Mouse (Mus musculus): ENCODE results near the gene Rhog.

Rhog gene

GRCm38 (mm10) chr7:102250631-102251214, 5.1 kb downstream of the Rhog start:
- DNase-seq (ENCODE audit: low spot score in 2 of 2): peak; percentile 83 to 85

- DNase-seq (ENCODE audit: low spot score in 2 of 2): peak; percentile 47 to 57
Measured at GRCm38 (mm10) chr7:102249896-102250630, 5.8 kb downstream of the Rhog start.

GRCm38 (mm10) chr7:102249531-102249895, 6.3 kb downstream of the Rhog start:
- no peak for DNase-seq (ENCODE audit: low spot score in 2 of 2)

GRCm38 (mm10) chr7:102248691-102249404, 7.0 kb downstream of the Rhog start:
- DNase-seq (ENCODE audit: low spot score in 2 of 2): no peak

GRCm38 (mm10) chr7:102246956-102247797, 8.7 kb downstream of the Rhog start:
- DNase-seq (ENCODE audit: low spot score in 2 of 2): no peak

GRCm38 (mm10) chr7:102246265-102246664, 9.6 kb downstream of the Rhog start:
- DNase-seq (ENCODE audit: low spot score in 2 of 2): no peak

GRCm38 (mm10) chr7:102245775-102246174, 10.1 kb downstream of the Rhog start:
- peak in 1 of 2 experiments; percentile 38 for DNase-seq (ENCODE audit: low spot score in 2 of 2)

- DNase-seq (ENCODE audit: low spot score in 2 of 2): no peak
Measured at GRCm38 (mm10) chr7:102244782-102245535, 10.9 kb downstream of the Rhog start.

- DNase-seq (ENCODE audit: low spot score in 2 of 2): no peak
Measured at GRCm38 (mm10) chr7:102243870-102244269, 12.0 kb downstream of the Rhog start.

- no peak for DNase-seq (ENCODE audit: low spot score in 2 of 2)
Measured at GRCm38 (mm10) chr7:102242917-102243316, 12.9 kb downstream of the Rhog start.

- DNase-seq (ENCODE audit: low spot score in 2 of 2): no peak
Measured at GRCm38 (mm10) chr7:102242371-102242770, 13.5 kb downstream of the Rhog start.

GRCm38 (mm10) chr7:102239591-102239990, 16.3 kb downstream of the Rhog start:
- no peak for DNase-seq (ENCODE audit: low spot score in 2 of 2)

GRCm38 (mm10) chr7:102238686-102239286, 17.1 kb downstream of the Rhog start:
- no peak for DNase-seq (ENCODE audit: low spot score in 2 of 2)

- DNase-seq (ENCODE audit: low spot score in 2 of 2): no peak
Measured at GRCm38 (mm10) chr7:102233059-102233458, 22.8 kb downstream of the Rhog start.

- no peak for DNase-seq (ENCODE audit: low spot score in 2 of 2)
Measured at GRCm38 (mm10) chr7:102229814-102230213, 26.0 kb downstream of the Rhog start.

GRCm38 (mm10) chr7:102228049-102228670, 27.7 kb downstream of the Rhog start:
- no peak for DNase-seq (ENCODE audit: low spot score in 2 of 2)

- DNase-seq (ENCODE audit: low spot score in 2 of 2): no peak
Measured at GRCm38 (mm10) chr7:102226051-102226450, 29.8 kb downstream of the Rhog start.

- DNase-seq (ENCODE audit: low spot score in 2 of 2): no peak
Measured at GRCm38 (mm10) chr7:102223883-102224738, 31.7 kb downstream of the Rhog start.

- DNase-seq (ENCODE audit: low spot score in 2 of 2): peak; percentile 31 to 62
Measured at GRCm38 (mm10) chr7:102222830-102223556, 32.9 kb downstream of the Rhog start.

Data from frontal cortex, postnatal 10 days (tissue).